Mouse (Mus musculus) lung, postnatal 0 days (tissue): ENCODE measurements at regions not wholly inside any gene's neighbourhood (a gene's known extent, or its start where the extent isn't known, plus 50 kb on each side); places are given as distances from the start of the nearest gene placed in this dataset.

Source experiments
- CTCF ChIP-seq: IDR thresholded peaks from 2 replicates; pipeline ENCODE4 v1.5.1; 2016; ENCODE audit warnings: antibody characterized with exemption, mild to moderate bottlenecking
- EP300 ChIP-seq: IDR thresholded peaks from 2 replicates; pipeline ENCODE4 v1.6.1; 2016; ENCODE audit warnings: antibody characterized with exemption, mild to moderate bottlenecking, control low read depth

GRCm38 (mm10) chr2:138183722-138184121 is 72.6 kb upstream of the Btbd3 start:
- TF ChIP-seq CTCF (no peak), EP300 (no peak)
